Mouse (Mus musculus): ENCODE results near the gene Limch1.

Gene Limch1

GRCm38 (mm10) chr5:66830206-66830605, 84.6 kb downstream of the Limch1 start:
- DNase-seq (ENCODE audit: low read depth), result no peak

GRCm38 (mm10) chr5:66834756-66835155, 89.1 kb downstream of the Limch1 start:
- no peak for DNase-seq (ENCODE audit: low read depth)

- no peak for DNase-seq (ENCODE audit: low read depth)
Observed at GRCm38 (mm10) chr5:66836892-66837291, 91.3 kb downstream of the Limch1 start.

- no peak for DNase-seq (ENCODE audit: low read depth)
Observed at GRCm38 (mm10) chr5:66841971-66842370, 96.3 kb downstream of the Limch1 start.

GRCm38 (mm10) chr5:66842776-66843175, 97.1 kb downstream of the Limch1 start:
- DNase-seq (ENCODE audit: low read depth), result no peak

- DNase-seq (ENCODE audit: low read depth), result no peak
Observed at GRCm38 (mm10) chr5:66848136-66848535, 102.5 kb downstream of the Limch1 start.

GRCm38 (mm10) chr5:66849148-66849547, 103.5 kb downstream of the Limch1 start:
- no peak for DNase-seq (ENCODE audit: low read depth)

GRCm38 (mm10) chr5:66850721-66851251, 105.2 kb downstream of the Limch1 start:
- DNase-seq (ENCODE audit: low read depth), result no peak

- no peak for DNase-seq (ENCODE audit: low read depth)
Observed at GRCm38 (mm10) chr5:66851708-66852107, 106.1 kb downstream of the Limch1 start.

GRCm38 (mm10) chr5:66854263-66854662, 108.6 kb downstream of the Limch1 start:
- DNase-seq (ENCODE audit: low read depth), result no peak

GRCm38 (mm10) chr5:66855358-66856107, 109.9 kb downstream of the Limch1 start:
- no peak for DNase-seq (ENCODE audit: low read depth)

GRCm38 (mm10) chr5:66859506-66859905, 113.9 kb downstream of the Limch1 start:
- DNase-seq (ENCODE audit: low read depth), result no peak

GRCm38 (mm10) chr5:66861232-66862035, 115.8 kb downstream of the Limch1 start:
- no peak for DNase-seq (ENCODE audit: low read depth)

GRCm38 (mm10) chr5:66862151-66862550, 116.5 kb downstream of the Limch1 start:
- no peak for DNase-seq (ENCODE audit: low read depth)

GRCm38 (mm10) chr5:66865229-66865628, 119.6 kb downstream of the Limch1 start:
- DNase-seq (ENCODE audit: low read depth), result no peak

- no peak for DNase-seq (ENCODE audit: low read depth)
Observed at GRCm38 (mm10) chr5:66866019-66866418, 120.4 kb downstream of the Limch1 start.

GRCm38 (mm10) chr5:66869545-66869944, 123.9 kb downstream of the Limch1 start:
- DNase-seq (ENCODE audit: low read depth), result no peak

- no peak for DNase-seq (ENCODE audit: low read depth)
Observed at GRCm38 (mm10) chr5:66871521-66872050, 126.0 kb downstream of the Limch1 start.

- DNase-seq (ENCODE audit: low read depth), result no peak
Observed at GRCm38 (mm10) chr5:66872053-66872452, 126.4 kb downstream of the Limch1 start.

GRCm38 (mm10) chr5:66872681-66873080, 127.1 kb downstream of the Limch1 start:
- no peak for DNase-seq (ENCODE audit: low read depth)

GRCm38 (mm10) chr5:66876018-66876805, 130.6 kb downstream of the Limch1 start:
- DNase-seq (ENCODE audit: low read depth), result no peak

GRCm38 (mm10) chr5:66877066-66877465, 131.4 kb downstream of the Limch1 start:
- DNase-seq (ENCODE audit: low read depth), result no peak

Data from induced T-regulatory cell, adult 2 months (primary cell).